Mouse (Mus musculus): ENCODE measurements around the gene Kcnmb3. TPM values are rescaled to one million over a fixed set of nuclear protein-coding genes. Genes with fewer than 3 reads are reported as not detected.

The Kcnmb3 gene
- polyA plus RNA-seq (2015; fragmentation: Nextera tagmentation; extraction: Ambion mirVana), result 0.07 and 0.16 TPM in 2 replicates

DNA sequence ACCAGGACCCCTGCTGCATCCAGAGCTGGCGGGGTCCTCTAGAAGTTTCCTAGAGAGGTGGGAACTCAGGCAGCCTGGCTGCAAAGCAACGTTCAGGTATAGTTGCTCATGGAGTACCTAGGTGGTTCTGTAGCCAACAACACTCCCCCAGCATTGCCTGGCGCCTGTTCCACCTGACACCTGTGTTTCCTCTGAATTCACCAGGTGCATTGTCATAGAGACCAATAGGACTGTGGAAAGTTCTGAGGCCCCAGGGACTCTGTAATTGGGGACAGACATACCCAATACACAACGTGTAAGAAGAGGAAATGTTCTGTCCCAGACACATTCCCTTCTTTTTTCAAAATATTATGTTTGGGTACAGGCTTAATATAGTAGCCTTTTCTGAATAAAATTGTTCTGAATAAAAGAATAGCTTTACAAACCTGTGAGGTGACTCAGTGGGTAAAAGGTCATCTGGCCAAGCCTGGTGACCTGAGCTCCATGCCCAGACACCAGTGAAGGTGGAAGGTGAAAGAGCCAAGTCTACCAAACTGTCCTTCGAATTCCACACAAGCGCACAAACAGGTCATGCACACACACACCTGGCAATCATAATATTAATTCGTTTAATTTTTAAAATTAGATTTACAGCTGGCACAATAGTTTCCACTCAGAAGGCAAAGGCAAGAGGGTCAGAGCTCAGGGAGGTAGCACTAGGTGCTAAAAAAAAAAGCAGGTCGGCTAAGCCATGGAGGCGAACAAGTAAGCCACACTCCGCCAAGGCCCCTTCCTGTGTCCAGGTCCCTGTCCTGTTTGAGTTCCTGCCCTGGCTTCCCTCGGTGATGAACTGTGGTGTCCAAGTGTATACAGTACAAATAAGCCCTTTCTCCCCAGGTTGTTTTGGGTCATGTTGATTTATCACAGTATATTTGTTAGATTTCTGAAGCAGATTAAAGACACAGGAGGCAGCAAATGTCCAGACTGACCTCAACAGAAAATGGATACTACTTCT, at the start of gene Kcnmb3:
TSS of gene Kcnmb3 (minus strand) at position 135 of the 994 bp plus-strand sequence.
- H3K9ac ChIP-seq (replicated peaks; ENCODE audit: low read depth), result no peak within 1 kb of the TSS
- TF ChIP-seq CTCF (IDR thresholded peaks at IDR 0.05) (no peak), EP300 (IDR thresholded peaks at IDR 0.05) (no peak)
- H3K4me3 ChIP-seq (ENCODE audit: low read depth, low read length), result no peak within 1 kb of the TSS
- H3K27ac ChIP-seq (ENCODE audit: low read length), result no peak within 1 kb of the TSS
- no peak for ATAC-seq
- H3K36me3 ChIP-seq (ENCODE audit: insufficient read depth, low read length), result no peaks in the 10 kb centered on the region
- H3K9me3 ChIP-seq (ENCODE audit: low read length), result no peaks in the 10 kb centered on the region
- no peak for DNase-seq (ENCODE audit: low spot score)
- no peaks in the 10 kb centered on the region for H3K4me1 ChIP-seq (ENCODE audit: insufficient read depth, low read depth, low read length)
- no peaks in the 10 kb centered on the region for H3K27me3 ChIP-seq (replicated peaks; ENCODE audit: insufficient read depth, low read length)
- no peak within 1 kb of the TSS for H3K4me2 ChIP-seq (replicated peaks; ENCODE audit: low read depth, low read length)
- 73% methylated on average over 11 of the region's 11 CpGs for WGBS

DNA sequence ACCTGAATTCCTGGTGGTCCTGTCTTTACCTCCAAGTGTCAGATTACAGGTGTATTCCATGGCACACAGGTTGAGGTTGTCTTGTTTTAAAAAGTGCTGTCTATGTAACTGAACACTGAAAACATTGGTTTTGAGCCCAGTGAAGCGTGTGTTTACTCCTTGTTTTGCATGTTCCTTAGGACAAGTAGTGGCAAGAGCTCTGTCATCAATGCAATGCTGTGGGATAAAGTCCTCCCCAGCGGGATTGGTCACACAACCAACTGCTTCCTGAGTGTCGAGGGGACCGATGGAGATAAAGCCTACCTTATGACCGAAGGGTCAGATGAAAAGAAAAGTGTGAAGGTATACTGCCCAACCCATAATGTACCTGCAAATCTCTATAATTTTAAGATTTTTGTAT, 46.1 kb upstream of the Kcnmb3 start:
- 0 out of 2 replicates have a peak, but pooled peaks cover 3% of the 10 kb centered on the region for H3K4me1 ChIP-seq (ENCODE audit: insufficient read depth, low read depth, low read length)
- H3K27me3 ChIP-seq (replicated peaks; ENCODE audit: insufficient read depth, low read length), result no peaks in the 10 kb centered on the region
- no peaks in the 10 kb centered on the region for H3K9me3 ChIP-seq (ENCODE audit: low read length)
- 93% methylated on average over 5 of the region's 5 CpGs for WGBS
- no peak for TF ChIP-seq EP300 (IDR thresholded peaks at IDR 0.05)
- no peak for TF ChIP-seq CTCF (IDR thresholded peaks at IDR 0.05)
- no peak overlapping the region for H3K27ac ChIP-seq (ENCODE audit: low read length)
- ATAC-seq, result no peak
- no peak for DNase-seq (ENCODE audit: low spot score)
- H3K4me2 ChIP-seq (replicated peaks; ENCODE audit: low read depth, low read length), result no peak overlapping the region
- H3K4me3 ChIP-seq (ENCODE audit: low read depth, low read length), result no peak overlapping the region
- H3K36me3 ChIP-seq (ENCODE audit: insufficient read depth, low read length), result no peaks in the 10 kb centered on the region; the same call in 1 of the 2 replicates
- H3K9ac ChIP-seq (replicated peaks; ENCODE audit: low read depth), result no peak overlapping the region

DNA sequence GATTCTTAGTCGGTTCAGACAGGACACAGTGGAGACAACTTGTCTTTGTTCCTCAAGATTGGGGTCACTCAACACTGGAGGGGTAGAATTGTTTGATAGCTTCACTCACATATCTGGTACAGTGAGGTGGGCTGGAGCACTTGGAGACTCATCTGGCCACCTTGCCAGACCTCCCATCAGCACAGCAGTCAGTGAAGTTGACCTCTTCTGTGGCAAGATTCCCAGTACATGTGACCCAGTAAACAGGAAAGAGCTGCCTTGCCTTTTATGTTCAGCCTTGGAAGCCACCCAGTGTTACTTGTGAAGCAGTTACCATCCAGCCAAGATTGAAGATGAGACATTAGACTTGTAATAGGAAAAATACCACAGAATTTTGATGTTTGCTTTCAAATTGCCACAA, 45.5 kb upstream of the Kcnmb3 start:
- Histone ChIP-seq H3K9ac (replicated peaks; ENCODE audit: low read depth) (no peak overlapping the region), H3K4me1 (ENCODE audit: insufficient read depth, low read depth, low read length) (0 out of 2 replicates have a peak, but pooled peaks cover 3% of the 10 kb centered on the region), H3K9me3 (ENCODE audit: low read length) (no peaks in the 10 kb centered on the region), H3K27me3 (replicated peaks; ENCODE audit: insufficient read depth, low read length) (no peaks in the 10 kb centered on the region), H3K36me3 (ENCODE audit: insufficient read depth, low read length) (no peaks in the 10 kb centered on the region; the same call in 1 of the 2 replicates), H3K27ac (ENCODE audit: low read length) (no peak overlapping the region), H3K4me3 (ENCODE audit: low read depth, low read length) (no peak overlapping the region), H3K4me2 (replicated peaks; ENCODE audit: low read depth, low read length) (no peak overlapping the region)
- WGBS, result 74% methylated on average over 1 of the region's 1 CpGs
- DNase-seq (ENCODE audit: low spot score) (peak; percentile 60), ATAC-seq (peak; percentile 78)
- TF ChIP-seq CTCF (IDR thresholded peaks at IDR 0.05), result no peak
- TF ChIP-seq EP300 (IDR thresholded peaks at IDR 0.05), result no peak

DNA sequence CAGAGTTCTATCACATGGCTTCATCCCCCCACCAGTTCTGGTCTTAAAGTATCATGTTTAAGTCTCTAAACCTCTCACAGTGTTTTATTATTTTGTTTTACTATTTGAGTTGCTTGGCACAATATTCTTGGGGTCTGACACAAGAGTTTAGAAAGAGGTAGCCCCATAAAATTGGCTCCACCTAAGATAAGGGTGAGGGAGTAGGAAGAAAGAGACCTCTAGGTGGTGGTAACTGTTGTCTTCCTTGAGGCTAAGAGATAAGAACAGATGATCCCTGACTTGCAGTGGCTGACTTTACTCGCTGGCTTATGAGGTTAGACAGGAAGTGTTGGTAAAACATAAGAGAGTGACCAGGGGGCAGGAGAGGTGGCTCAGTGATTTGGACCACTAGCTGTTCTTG, 43.7 kb upstream of the Kcnmb3 start:
- no peak overlapping the region for H3K27ac ChIP-seq (ENCODE audit: low read length)
- H3K4me3 ChIP-seq (ENCODE audit: low read depth, low read length), result no peak overlapping the region
- WGBS, result 52% methylated on average over 1 of the region's 1 CpGs
- no peaks in the 10 kb centered on the region for H3K27me3 ChIP-seq (replicated peaks; ENCODE audit: insufficient read depth, low read length)
- H3K36me3 ChIP-seq (ENCODE audit: insufficient read depth, low read length), result peaks cover 3% of the 10 kb centered on the region; the same call in 1 of the 2 replicates
- no peak overlapping the region for H3K9ac ChIP-seq (replicated peaks; ENCODE audit: low read depth)
- H3K4me2 ChIP-seq (replicated peaks; ENCODE audit: low read depth, low read length), result no peak overlapping the region
- TF ChIP-seq CTCF (IDR thresholded peaks at IDR 0.05) (no peak), EP300 (IDR thresholded peaks at IDR 0.05) (no peak)
- no peaks in the 10 kb centered on the region for H3K9me3 ChIP-seq (ENCODE audit: low read length)
- ATAC-seq (no peak), DNase-seq (ENCODE audit: low spot score) (no peak)
- H3K4me1 ChIP-seq (ENCODE audit: insufficient read depth, low read depth, low read length), result 0 out of 2 replicates have a peak, but pooled peaks cover 3% of the 10 kb centered on the region

DNA sequence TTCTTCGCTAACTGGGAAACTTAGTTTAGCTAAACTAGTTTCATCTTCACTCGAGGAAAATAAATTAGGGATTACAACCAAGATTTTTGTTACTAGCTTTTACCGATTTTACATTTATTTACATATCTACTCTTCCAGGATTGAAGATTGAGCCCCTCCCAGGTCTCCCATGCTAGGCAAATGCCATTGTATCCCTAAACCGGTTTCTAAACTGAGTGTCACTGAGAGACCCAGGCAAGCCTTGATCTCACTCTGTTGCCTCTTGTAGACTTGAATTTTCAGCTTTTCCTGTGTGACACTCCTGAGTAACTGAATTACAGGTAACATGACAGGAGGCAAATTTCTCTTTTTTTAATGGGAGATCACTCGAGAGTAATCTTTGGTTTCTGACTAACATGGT, 38.0 kb upstream of the Kcnmb3 start:
- H3K27me3 ChIP-seq (replicated peaks; ENCODE audit: insufficient read depth, low read length), result no peaks in the 10 kb centered on the region
- H3K36me3 ChIP-seq (ENCODE audit: insufficient read depth, low read length), result peaks cover 3% of the 10 kb centered on the region; the same call in 1 of the 2 replicates
- TF ChIP-seq EP300 (IDR thresholded peaks at IDR 0.05) (no peak), CTCF (IDR thresholded peaks at IDR 0.05) (no peak)
- no peak for ATAC-seq
- H3K4me3 ChIP-seq (ENCODE audit: low read depth, low read length), result peak overlapping the region; percentile 86
- H3K27ac ChIP-seq (ENCODE audit: low read length), result peak overlapping the region; percentile 87; the same call in 1 of the 2 replicates
- DNase-seq (ENCODE audit: low spot score), result peak; percentile 15
- peaks cover 4% of the 10 kb centered on the region; the same call in 1 of the 2 replicates for H3K4me1 ChIP-seq (ENCODE audit: insufficient read depth, low read depth, low read length)
- no peaks in the 10 kb centered on the region for H3K9me3 ChIP-seq (ENCODE audit: low read length)
- peak overlapping the region; percentile 61 for H3K4me2 ChIP-seq (replicated peaks; ENCODE audit: low read depth, low read length)
- peak overlapping the region; percentile 76 for H3K9ac ChIP-seq (replicated peaks; ENCODE audit: low read depth)
- WGBS, result 11% methylated on average over 5 of the region's 5 CpGs

- H3K36me3 ChIP-seq (ENCODE audit: insufficient read depth, low read length), result peaks cover 3% of the 10 kb centered on the region; the same call in 1 of the 2 replicates
- DNase-seq (ENCODE audit: low spot score) (peak; percentile 98), ATAC-seq (peak; percentile 100)
- H3K27me3 ChIP-seq (replicated peaks; ENCODE audit: insufficient read depth, low read length), result no peaks in the 10 kb centered on the region
- H3K9me3 ChIP-seq (ENCODE audit: low read length), result no peaks in the 10 kb centered on the region
- peaks cover 4% of the 10 kb centered on the region; the same call in 1 of the 2 replicates for H3K4me1 ChIP-seq (ENCODE audit: insufficient read depth, low read depth, low read length)
- TF ChIP-seq CTCF (IDR thresholded peaks at IDR 0.05), result peak; percentile 28
- TF ChIP-seq EP300 (IDR thresholded peaks at IDR 0.05), result no peak
- H3K4me3 ChIP-seq (ENCODE audit: low read depth, low read length), result peak within 1 kb of the TSS; percentile 86
- peak within 1 kb of the TSS; percentile 76 for H3K9ac ChIP-seq (replicated peaks; ENCODE audit: low read depth)
- peak within 1 kb of the TSS; percentile 61 for H3K4me2 ChIP-seq (replicated peaks; ENCODE audit: low read depth, low read length)
- WGBS, result under 1% methylated on average over 44 of the region's 47 CpGs
- H3K27ac ChIP-seq (ENCODE audit: low read length), result peak within 1 kb of the TSS; percentile 87
These were observed 37.4 kb upstream of the Kcnmb3 start, which contains the start of gene Mfn1 for GRCm38 (mm10) chr3:32529303-32529898. Gene Mfn1 (plus strand): TSS chr3:32529465.
